Mouse (Mus musculus) stomach, embryonic 15.5 days (tissue): ENCODE results near the gene Coro7. TPM values are rescaled to one million over a fixed set of nuclear protein-coding genes. Genes with fewer than 3 reads are reported as not detected.
"Not testable (repeated sequence)": the region's sequence is repeated elsewhere in the genome, so short reads cannot be mapped to it uniquely, and the experiment has no call there.

Experiments used
- ATAC-seq: fragments of 200-750 bp; cut with Nextera tagmentation; 2 replicates; pipeline ENCODE4 v1.8.0; 2017; ENCODE audit warnings: low read depth, moderate number of reproducible peaks, moderate TSS enrichment; ENCODE audit not compliant: insufficient read depth, low FRiP score
- H3K27ac ChIP-seq: fragments of 300-500 bp; sonication (generic); 2 replicates; pipeline ENCODE4 v1.5.1; 2015; ENCODE audit warnings: mild to moderate bottlenecking, inconsistent platforms
- H3K27me3 ChIP-seq: fragments of 300-500 bp; sonication (generic); replicated peaks from 2 replicates; pipeline ENCODE4 v1.6.1; 2015; ENCODE audit warnings: inconsistent platforms
- H3K36me3 ChIP-seq: fragments of 300-500 bp; sonication (generic); 2 replicates; pipeline ENCODE4 v1.6.1; 2015; ENCODE audit warnings: inconsistent platforms
- H3K4me1 ChIP-seq: fragments of 300-500 bp; sonication (generic); 2 replicates; pipeline ENCODE4 v1.6.1; 2015; ENCODE audit warnings: inconsistent platforms
- H3K4me2 ChIP-seq: fragments of 300-500 bp; sonication (generic); 2 replicates; pipeline ENCODE4 v1.6.1; 2015; ENCODE audit warnings: mild to moderate bottlenecking, inconsistent platforms
- H3K4me3 ChIP-seq: fragments of 300-500 bp; sonication (generic); replicated peaks from 2 replicates; pipeline ENCODE4 v1.5.1; 2015; ENCODE audit warnings: inconsistent platforms
- H3K9ac ChIP-seq: fragments of 300-500 bp; sonication (generic); 2 replicates; pipeline ENCODE4 v1.6.1; 2015; ENCODE audit warnings: inconsistent platforms
- H3K9me3 ChIP-seq: fragments of 300-500 bp; sonication (generic); 2 replicates; pipeline ENCODE4 v1.6.1; 2016; ENCODE audit warnings: inconsistent platforms
- WGBS: fragments of 180-500 bp; shearing (Covaris S2); methylation state at CpG from one replicate; pipeline ENCODE4 v1.1.7; 2015; 5-methylcytosine and 5-hydroxymethylcytosine counted together
- polyA plus RNA-seq: library from polyadenylated mRNA; unstranded; fragments of >200 nt; fragmentation: Nextera tagmentation; extraction: Ambion mirVana; gene quantifications from 2 replicates; pipeline ENCODE4 v1.2.1, GENCODE M21; 2015

The Coro7 gene
- polyA plus RNA-seq, 1 experiment from 2014 or later: 16.3 TPM

DNA sequence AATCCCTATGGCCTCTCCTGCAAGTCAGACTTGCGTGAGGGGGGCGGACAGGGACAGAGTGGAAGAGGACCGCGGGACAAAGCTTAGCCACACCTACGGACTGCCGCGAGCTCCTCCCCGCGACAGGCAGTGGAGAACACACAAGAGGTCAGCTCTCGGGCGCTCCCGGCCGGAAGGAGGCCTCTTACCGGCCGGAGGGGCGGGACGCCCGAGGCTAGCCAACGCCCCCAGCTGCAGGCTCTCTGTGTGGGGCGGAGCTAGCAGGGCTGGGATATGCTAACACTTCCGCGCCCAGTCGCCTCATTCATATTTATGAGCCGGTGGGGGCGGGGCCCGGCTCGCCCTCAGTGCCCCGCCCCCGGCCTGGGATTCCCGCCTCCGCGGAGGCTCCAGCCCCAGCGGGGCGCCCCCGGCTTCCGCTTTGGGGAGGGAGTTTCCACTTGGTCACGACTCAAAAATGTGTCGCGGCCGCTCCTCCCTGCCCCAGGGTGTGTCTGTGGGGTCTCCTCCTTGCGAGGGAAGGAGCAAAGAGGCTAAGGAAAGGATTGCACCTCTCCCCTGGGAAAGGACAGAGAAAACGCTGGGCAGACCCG, 93.0 kb downstream of the Coro7 start:
- Histone ChIP-seq H3K27me3 (no peaks in the 10 kb centered on the region), H3K4me3 (peak overlapping the region; percentile 36), H3K4me1 (peaks cover 15% of the 10 kb centered on the region), H3K4me2 (peak overlapping the region; percentile 62), H3K27ac (peak overlapping the region; percentile 90), H3K36me3 (0 out of 2 replicates have a peak, but pooled peaks cover 4% of the 10 kb centered on the region), H3K9ac (0 out of 2 replicates have a peak overlapping the region, but pooled peaks have one; percentile 14), H3K9me3 (no peaks in the 10 kb centered on the region)
- under 1% methylated on average over 43 of the region's 43 CpGs for WGBS
- ATAC-seq: peak; percentile 99

DNA sequence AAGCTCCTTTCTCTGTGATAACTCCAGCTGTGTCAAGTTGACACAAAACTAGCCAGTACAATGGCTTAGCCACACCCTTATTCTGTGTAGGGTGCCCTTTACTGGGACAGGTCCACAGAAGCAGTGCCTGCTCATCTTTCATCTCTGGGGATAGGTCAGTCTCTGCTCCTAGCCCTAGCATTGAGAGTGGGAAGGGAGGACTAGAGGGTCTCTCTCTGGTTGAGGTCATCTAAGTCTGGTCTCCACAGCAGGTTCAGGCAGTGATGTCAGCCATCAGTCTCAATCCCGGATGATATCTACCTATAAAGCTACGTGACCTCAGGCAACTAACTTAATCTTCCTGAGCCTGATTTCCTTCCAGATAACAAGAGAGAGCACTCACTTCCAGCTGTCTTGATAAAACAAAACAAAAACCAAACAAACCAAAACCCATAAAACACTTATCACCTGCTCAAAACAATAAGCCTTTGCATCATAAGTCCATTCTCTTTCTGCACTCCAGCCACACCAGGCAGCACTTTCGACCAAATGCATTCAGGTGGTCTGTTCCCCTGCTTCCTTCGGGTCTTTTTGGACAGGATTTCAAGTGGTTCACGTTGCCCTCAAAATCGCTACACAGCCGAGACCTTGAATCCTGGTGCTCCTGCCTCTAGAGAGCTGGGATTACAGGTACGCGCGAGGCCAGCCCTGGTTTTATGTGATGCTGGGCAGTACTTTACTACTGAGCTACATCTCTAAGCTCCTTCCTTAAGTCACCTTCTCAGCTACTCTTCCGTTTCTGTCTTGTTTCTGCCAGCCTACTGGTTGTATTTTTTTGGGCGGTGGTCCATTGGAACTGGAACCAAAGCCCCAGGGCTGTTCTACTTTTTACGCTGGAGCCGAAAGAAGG, 93.7 kb downstream of the Coro7 start:
- Histone ChIP-seq H3K9me3 (no peaks in the 10 kb centered on the region), H3K4me3 (peak overlapping the region; percentile 36), H3K4me1 (peaks cover 15% of the 10 kb centered on the region), H3K9ac (0 out of 2 replicates have a peak overlapping the region, but pooled peaks have one; percentile 14), H3K36me3 (0 out of 2 replicates have a peak, but pooled peaks cover 4% of the 10 kb centered on the region), H3K27ac (peak overlapping the region; percentile 75), H3K4me2 (peak overlapping the region; percentile 62), H3K27me3 (no peaks in the 10 kb centered on the region)
- WGBS: 4% methylated on average over 14 of the region's 14 CpGs
- ATAC-seq: peak; percentile 11

DNA sequence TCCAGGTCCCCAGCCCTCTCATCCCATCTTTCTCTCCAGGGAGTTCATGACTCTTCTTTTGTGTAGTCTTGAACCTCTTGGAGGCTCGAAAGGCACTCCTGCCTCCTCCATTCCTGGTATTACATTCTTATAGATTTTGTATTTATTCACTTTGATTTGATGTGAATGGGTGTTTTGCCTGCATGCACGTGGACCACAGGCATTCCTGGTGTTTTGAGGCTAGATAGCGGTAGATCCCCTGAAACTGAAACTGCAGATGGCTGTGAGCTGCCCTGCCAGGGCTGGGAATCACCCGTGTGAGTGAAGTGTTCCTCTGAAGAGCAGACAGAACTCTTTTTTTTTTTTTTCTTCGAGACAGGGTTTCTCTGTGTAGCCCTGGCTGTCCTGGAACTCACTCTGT, 95.1 kb downstream of the Coro7 start:
- no peak overlapping the region for H3K4me2 ChIP-seq
- H3K27ac ChIP-seq: no peak overlapping the region
- WGBS: 76% methylated on average over 5 of the region's 5 CpGs
- ATAC-seq: no peak
- no peak overlapping the region for H3K9ac ChIP-seq
- H3K4me3 ChIP-seq: no peak overlapping the region
- peaks cover 15% of the 10 kb centered on the region for H3K4me1 ChIP-seq
- no peaks in the 10 kb centered on the region for H3K36me3 ChIP-seq
- no peaks in the 10 kb centered on the region for H3K9me3 ChIP-seq
- no peaks in the 10 kb centered on the region for H3K27me3 ChIP-seq

DNA sequence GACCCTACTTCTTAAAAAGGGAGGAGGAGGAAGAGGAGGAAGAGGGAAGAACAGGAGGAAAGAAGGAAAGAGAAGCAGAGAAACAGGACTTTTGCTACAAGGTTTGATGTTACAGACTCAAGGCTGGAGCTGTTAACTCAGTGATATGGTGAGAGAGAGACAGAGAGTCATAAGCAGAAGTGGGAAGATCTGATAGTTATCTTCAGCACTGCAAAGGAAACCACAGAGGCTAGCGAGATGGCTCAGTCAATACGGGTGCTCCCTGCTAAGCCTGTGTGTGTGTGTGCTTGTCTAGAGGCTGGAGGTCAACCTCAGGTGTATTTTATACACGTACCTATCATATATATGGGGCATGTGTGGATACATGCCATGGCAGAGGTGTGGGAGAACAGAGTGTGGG, 95.8 kb downstream of the Coro7 start:
- Histone ChIP-seq H3K9me3 (no peaks in the 10 kb centered on the region), H3K36me3 (no peaks in the 10 kb centered on the region), H3K4me3 (no peak overlapping the region), H3K27me3 (no peaks in the 10 kb centered on the region), H3K4me2 (no peak overlapping the region), H3K9ac (no peak overlapping the region), H3K4me1 (peaks cover 15% of the 10 kb centered on the region), H3K27ac (no peak overlapping the region)
- no peak for ATAC-seq
- WGBS: 76% methylated on average over 3 of the region's 3 CpGs

DNA sequence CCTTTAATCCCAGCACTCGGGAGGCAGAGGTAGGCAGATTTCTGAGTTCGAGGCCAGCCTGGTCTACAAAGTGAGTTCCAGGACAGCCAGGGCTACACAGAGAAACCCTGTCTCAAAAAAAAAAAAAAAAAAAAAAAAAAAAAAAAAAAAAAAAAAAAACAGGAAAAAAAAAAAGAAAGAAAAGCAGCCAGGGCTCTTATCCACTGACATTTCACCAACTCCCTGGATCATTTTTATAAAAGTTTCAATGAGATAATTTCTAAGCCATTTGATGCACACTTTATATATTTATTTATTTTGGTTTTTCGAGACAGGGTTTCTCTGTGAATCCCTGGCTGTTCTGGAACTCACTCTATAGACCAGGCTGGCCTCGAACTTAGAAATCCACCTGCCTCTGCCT, 98.4 kb downstream of the Coro7 start:
- not testable (repeated sequence) for ATAC-seq, H3K4me1 ChIP-seq, H3K9ac ChIP-seq, H3K4me3 ChIP-seq, H3K4me2 ChIP-seq, H3K9me3 ChIP-seq, H3K27ac ChIP-seq, H3K36me3 ChIP-seq, H3K27me3 ChIP-seq
- WGBS: 81% methylated on average over 4 of the region's 4 CpGs

DNA sequence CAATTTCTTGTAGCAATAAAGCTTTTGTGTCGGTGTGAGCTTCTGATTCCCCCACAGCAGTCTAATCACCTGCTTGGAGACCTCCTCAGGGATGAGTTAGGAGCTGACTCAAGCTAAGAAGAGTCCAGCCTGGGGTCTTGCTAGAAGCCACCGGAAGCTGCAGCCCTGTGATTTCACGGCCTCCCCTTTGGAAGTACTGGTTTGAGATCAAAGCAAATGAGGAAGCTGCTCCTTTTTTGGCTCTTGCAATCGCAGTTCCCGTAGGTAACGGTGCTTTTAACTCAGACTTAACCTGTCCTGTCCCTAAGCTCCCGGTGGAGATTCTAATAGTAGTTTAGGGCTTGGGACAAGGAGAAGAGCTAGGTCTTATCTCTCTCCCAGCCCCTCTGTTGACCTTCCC, 100.9 kb downstream of the Coro7 start:
- Histone ChIP-seq H3K27ac (no peak overlapping the region), H3K4me3 (no peak overlapping the region), H3K9me3 (no peaks in the 10 kb centered on the region), H3K36me3 (no peaks in the 10 kb centered on the region), H3K9ac (no peak overlapping the region), H3K4me1 (no peaks in the 10 kb centered on the region), H3K4me2 (no peak overlapping the region), H3K27me3 (no peaks in the 10 kb centered on the region)
- ATAC-seq: no peak
- WGBS: 57% methylated on average over 7 of the region's 7 CpGs

DNA sequence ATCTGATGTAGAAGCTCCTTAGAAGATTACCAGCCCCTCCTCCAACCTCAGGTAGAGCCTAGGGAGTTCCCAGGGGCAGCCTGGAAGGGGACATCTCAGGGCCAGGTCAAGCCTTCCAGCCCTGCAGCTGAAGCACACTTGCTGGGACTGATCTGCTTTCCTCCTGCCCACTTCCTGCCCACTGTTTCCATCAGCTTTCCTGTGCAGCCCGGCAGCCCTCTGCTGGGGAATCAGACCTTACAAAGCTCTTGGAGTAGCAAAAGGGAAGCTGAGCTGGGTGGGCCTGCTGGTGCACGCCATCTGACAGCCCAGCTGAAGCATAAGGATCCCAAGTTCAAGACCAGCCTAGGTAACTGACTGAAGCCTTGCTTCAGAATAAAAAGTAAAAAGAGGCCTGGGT, 102.7 kb downstream of the Coro7 start:
- Histone ChIP-seq H3K4me2 (no peak overlapping the region), H3K9me3 (no peaks in the 10 kb centered on the region), H3K4me3 (no peak overlapping the region), H3K36me3 (no peaks in the 10 kb centered on the region), H3K27me3 (no peaks in the 10 kb centered on the region), H3K27ac (no peak overlapping the region), H3K9ac (no peak overlapping the region), H3K4me1 (no peaks in the 10 kb centered on the region)
- no peak for ATAC-seq
- WGBS: 54% methylated on average over 2 of the region's 2 CpGs

Other genes with a start within 250 kb of the Coro7 start
- 9.3 and 13.7 TPM in 2 replicates for gene Srl, start 138.0 kb downstream of the Coro7 start, polyA plus RNA-seq
- 20.3 and 22.4 TPM in 2 replicates for gene Tfap4, start 119.9 kb downstream of the Coro7 start, polyA plus RNA-seq
- 27.9 and 30.6 TPM in 2 replicates for gene Glis2, start 85.1 kb downstream of the Coro7 start, polyA plus RNA-seq
- 46.5 and 75.7 TPM in 2 replicates for gene Pam16, start 54.8 kb downstream of the Coro7 start, polyA plus RNA-seq
- 17.2 and 17.3 TPM in 2 replicates for gene Vasn, start 39.8 kb downstream of the Coro7 start, polyA plus RNA-seq
- gene Dnaja3, start 39.8 kb downstream of the Coro7 start, polyA plus RNA-seq: 68.4 and 77.6 TPM in 2 replicates
- gene Nmral1, start 39.6 kb upstream of the Coro7 start, polyA plus RNA-seq: 52.6 and 63.4 TPM in 2 replicates
- gene Hmox2, start 46.6 kb upstream of the Coro7 start, polyA plus RNA-seq: 86.1 and 89.4 TPM in 2 replicates
- 73.1 and 82.1 TPM in 2 replicates for gene Cdip1, start 110.5 kb upstream of the Coro7 start, polyA plus RNA-seq
- 0.44 and 0.64 TPM in 2 replicates for gene 4930562C15Rik, start 155.6 kb upstream of the Coro7 start, polyA plus RNA-seq
- gene Ubald1, start 200.5 kb upstream of the Coro7 start, polyA plus RNA-seq: 34.9 and 37.7 TPM in 2 replicates
- 75.7 and 78.5 TPM in 2 replicates for gene Mgrn1, start 206.5 kb upstream of the Coro7 start, polyA plus RNA-seq